Mouse (Mus musculus): ENCODE measurements around the gene Wdtc1.

Wdtc1 gene

GRCm38 (mm10) chr4:133252089-133252488 is 101.2 kb downstream of the Wdtc1 start:
- no peak for DNase-seq (ENCODE audit: low read depth, low spot score)

DNA sequence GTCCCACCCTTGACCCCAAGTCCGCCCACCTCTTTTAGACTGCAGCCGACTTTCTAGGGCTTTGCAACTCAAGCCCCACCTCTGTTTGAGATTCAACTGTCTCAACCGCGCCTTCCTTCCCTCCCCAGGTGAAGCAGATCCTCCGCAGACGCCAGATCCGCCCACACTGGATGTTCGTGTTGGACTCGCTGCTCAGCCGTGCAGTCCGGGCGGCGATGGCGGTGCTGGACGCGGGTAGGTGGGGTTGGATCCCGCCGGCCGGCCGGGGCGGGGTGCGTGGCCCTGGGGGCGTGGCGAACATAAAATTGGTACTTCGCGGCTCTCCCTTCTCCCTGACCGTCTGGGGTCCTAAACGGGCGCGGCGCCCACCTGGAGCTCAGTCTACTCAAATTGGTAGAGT is 102.1 kb downstream of the Wdtc1 start:
- DNase-seq (ENCODE audit: low read depth, low spot score), result no peak

GRCm38 (mm10) chr4:133250609-133251008 is 102.7 kb downstream of the Wdtc1 start:
- peak; percentile 55 for DNase-seq (ENCODE audit: low read depth, low spot score)

GRCm38 (mm10) chr4:133247806-133248449 is 105.4 kb downstream of the Wdtc1 start:
- DNase-seq (ENCODE audit: low read depth, low spot score), result peak; percentile 69

GRCm38 (mm10) chr4:133247072-133247471 is 106.2 kb downstream of the Wdtc1 start:
- no peak for DNase-seq (ENCODE audit: low read depth, low spot score)

DNA sequence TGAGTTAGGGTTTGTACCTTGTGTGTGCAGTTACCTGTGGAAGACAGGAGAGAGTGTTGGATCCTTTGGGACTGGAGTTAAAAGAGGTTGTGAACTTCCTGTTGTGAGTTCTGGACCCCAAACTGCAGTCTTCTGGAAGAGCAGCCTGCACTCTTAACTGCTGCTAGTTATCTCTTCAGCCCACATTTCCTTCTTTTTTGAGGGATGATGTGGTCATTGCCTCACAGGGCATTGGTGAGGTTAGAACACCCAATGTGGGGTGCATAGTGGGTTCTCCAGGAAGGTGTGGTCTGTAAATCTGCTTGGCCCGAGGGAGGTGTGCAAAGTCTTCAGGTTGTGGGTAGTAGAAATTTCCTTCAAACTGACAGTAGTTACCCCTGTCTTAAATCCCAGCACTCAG is 109.0 kb downstream of the Wdtc1 start:
- no peak for DNase-seq (ENCODE audit: low read depth, low spot score)

DNA sequence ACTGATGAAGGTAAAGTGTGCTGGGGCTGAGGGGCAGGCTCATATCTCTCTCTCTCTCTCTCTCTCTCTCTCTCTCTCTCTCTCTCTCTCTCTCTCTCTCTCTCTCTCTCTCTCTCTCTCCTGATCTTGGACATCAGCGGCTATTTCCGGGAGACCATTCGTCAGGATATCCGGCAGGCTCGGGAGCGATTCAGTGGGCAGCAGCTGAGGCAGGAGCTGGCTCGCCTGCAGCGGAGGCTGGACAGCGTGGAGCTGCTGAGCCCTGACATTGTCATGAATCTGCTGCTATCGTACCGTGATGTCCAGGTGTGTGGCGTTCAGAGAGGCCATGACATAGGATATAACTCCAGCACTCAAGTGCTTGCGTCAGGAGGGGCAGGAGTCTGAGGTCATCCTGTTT is 109.7 kb downstream of the Wdtc1 start:
- DNase-seq (ENCODE audit: low read depth, low spot score), result no peak

- no peak for DNase-seq (ENCODE audit: low read depth, low spot score)
Measured at GRCm38 (mm10) chr4:133242710-133243109, 110.6 kb downstream of the Wdtc1 start.
